Mouse (Mus musculus): ENCODE results near the gene Ankrd33. TPM values are rescaled to one million over a fixed set of nuclear protein-coding genes. Genes with fewer than 3 reads are reported as not detected.

Gene Ankrd33
- polyA plus RNA-seq, 1 experiment, result not detected

DNA sequence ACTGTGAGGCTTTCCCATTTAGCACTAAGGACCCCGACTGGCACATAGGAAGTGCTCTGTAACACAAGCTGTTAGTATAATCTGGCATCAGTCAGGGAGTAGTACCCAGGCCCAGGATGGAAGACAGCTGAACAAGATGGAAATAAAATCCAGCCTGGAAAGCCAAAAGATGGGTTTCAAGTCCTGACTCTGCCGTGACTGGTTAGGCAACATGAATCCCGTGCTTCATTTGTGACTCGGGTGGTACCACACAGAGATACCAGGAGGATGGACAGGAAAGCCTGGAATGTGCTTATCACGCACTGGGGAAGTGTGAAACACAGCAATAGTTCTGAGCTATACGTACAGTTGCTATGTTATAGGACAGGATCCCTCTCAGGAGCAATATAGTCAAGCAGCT, 25.0 kb downstream of the Ankrd33 start:
- no peak overlapping the region for H3K4me3 ChIP-seq (replicated peaks; ENCODE audit: control insufficient read depth, low read depth, low read length)
- H3K27ac ChIP-seq (ENCODE audit: control insufficient read depth, insufficient read depth, low read depth, low read length, poor library complexity), result no peak overlapping the region
- WGBS, result 51% methylated on average over 6 of the region's 6 CpGs
- H3K4me1 ChIP-seq (ENCODE audit: control insufficient read depth, insufficient read depth, low read length), result peaks cover 5% of the 10 kb centered on the region
- TF ChIP-seq CTCF (IDR thresholded peaks at IDR 0.05; ENCODE audit: control insufficient read depth, insufficient read depth, low read length) (no peak), POLR2A (IDR thresholded peaks at IDR 0.05; ENCODE audit: borderline replicate concordance, control insufficient read depth, low read depth, low read length) (no peak)

DNA sequence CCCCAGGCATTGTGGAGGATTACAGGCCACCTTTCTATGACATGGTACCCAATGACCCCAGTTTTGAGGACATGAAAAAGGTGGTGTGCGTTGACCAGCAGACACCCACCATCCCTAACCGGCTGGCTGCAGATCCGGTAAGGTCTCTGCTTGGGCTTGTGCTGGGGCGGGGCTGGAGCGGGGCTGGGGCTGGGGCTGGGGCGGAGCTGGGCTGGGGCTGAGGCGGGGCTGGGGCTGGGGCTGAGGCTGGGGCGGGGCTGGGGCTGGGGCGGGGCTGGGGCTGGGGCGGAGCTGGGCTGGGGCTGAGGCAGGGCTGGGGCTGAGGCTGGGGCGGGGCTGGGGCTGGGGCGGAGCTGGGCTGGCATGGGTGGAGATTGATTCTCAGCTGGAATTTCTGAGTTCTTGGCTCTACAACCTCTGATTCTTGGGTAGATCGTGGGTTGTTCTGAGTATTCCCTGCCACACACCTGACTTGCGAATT, 25.5 kb downstream of the Ankrd33 start:
- TF ChIP-seq POLR2A (IDR thresholded peaks at IDR 0.05; ENCODE audit: borderline replicate concordance, control insufficient read depth, low read depth, low read length) (no peak), CTCF (IDR thresholded peaks at IDR 0.05; ENCODE audit: control insufficient read depth, insufficient read depth, low read length) (no peak)
- H3K27ac ChIP-seq (ENCODE audit: control insufficient read depth, insufficient read depth, low read depth, low read length, poor library complexity), result no peak overlapping the region
- H3K4me3 ChIP-seq (replicated peaks; ENCODE audit: control insufficient read depth, low read depth, low read length), result peak overlapping the region; percentile 15
- 6% methylated on average over 14 of the region's 14 CpGs for WGBS
- peaks cover 6% of the 10 kb centered on the region for H3K4me1 ChIP-seq (ENCODE audit: control insufficient read depth, insufficient read depth, low read length)

DNA sequence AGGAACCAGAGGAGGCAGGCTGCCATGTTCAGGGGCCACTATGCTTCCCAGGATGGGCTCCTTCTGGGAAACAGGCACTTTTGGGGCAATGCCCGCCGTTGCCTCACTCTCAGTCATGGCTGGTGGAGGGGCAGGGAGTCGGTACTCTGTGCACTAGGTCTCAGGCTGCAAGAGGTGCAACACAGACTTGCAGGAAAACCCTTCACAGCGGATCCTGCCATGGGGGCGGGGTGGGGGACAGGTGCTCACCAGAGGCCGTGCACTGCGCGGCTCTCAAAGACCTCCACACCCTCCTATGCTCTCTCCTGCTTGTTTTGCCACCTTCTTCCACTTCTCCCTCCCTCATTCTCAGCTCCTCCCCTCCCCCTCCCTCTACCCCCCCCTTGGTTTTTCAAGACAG, 27.1 kb downstream of the Ankrd33 start:
- peaks cover 11% of the 10 kb centered on the region for H3K4me1 ChIP-seq (ENCODE audit: control insufficient read depth, insufficient read depth, low read length)
- WGBS, result 80% methylated on average over 8 of the region's 8 CpGs
- H3K27ac ChIP-seq (ENCODE audit: control insufficient read depth, insufficient read depth, low read depth, low read length, poor library complexity), result no peak overlapping the region
- TF ChIP-seq CTCF (IDR thresholded peaks at IDR 0.05; ENCODE audit: control insufficient read depth, insufficient read depth, low read length) (no peak), POLR2A (IDR thresholded peaks at IDR 0.05; ENCODE audit: borderline replicate concordance, control insufficient read depth, low read depth, low read length) (no peak)
- no peak overlapping the region for H3K4me3 ChIP-seq (replicated peaks; ENCODE audit: control insufficient read depth, low read depth, low read length)

DNA sequence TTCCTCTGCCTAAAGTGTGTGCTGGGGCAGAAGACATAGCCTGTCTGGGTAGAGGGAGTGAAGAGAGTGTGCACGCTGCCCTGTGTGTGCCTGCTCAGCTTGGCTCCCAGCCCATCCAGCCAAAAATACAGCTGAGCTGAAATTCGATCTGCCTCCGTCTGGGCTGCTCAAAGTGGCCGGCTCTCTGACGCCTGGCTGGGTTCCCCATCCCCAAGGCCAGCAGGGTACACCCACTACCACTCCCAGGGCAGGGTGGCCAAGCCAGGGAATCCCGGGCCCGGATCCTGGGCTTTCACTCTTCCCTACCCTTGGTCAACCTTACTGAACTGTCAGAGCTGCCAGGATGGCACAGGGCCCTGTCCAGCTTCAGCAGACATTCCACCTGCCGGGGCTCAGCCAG, 27.9 kb downstream of the Ankrd33 start:
- Histone ChIP-seq H3K4me1 (ENCODE audit: control insufficient read depth, insufficient read depth, low read length) (peaks cover 11% of the 10 kb centered on the region), H3K27ac (ENCODE audit: control insufficient read depth, insufficient read depth, low read depth, low read length, poor library complexity) (no peak overlapping the region), H3K4me3 (replicated peaks; ENCODE audit: control insufficient read depth, low read depth, low read length) (no peak overlapping the region)
- 57% methylated on average over 8 of the region's 8 CpGs for WGBS
- TF ChIP-seq CTCF (IDR thresholded peaks at IDR 0.05; ENCODE audit: control insufficient read depth, insufficient read depth, low read length), result no peak
- TF ChIP-seq POLR2A (IDR thresholded peaks at IDR 0.05; ENCODE audit: borderline replicate concordance, control insufficient read depth, low read depth, low read length), result no peak

DNA sequence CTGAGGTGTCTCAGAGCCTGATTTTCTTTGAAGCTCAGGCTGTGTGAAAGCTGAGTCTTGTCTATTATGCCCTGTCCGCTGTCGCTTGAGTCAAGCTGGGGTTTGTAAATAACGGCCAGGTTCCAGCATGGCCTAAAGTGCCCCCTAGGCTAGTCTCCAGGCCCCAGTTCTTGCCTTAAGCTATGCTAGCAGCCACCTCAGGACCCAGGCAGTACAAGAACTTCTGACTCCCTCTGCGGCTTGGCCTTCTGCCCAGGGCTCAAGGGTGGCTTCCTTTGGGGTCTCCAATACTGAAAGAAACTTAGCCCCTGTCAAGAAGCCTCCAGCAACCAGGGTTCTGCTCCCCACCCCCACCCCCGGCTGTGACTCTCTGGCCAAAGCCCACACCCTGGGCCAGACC, 28.6 kb downstream of the Ankrd33 start:
- H3K27ac ChIP-seq (ENCODE audit: control insufficient read depth, insufficient read depth, low read depth, low read length, poor library complexity), result no peak overlapping the region
- 64% methylated on average over 5 of the region's 5 CpGs for WGBS
- TF ChIP-seq POLR2A (IDR thresholded peaks at IDR 0.05; ENCODE audit: borderline replicate concordance, control insufficient read depth, low read depth, low read length) (no peak), CTCF (IDR thresholded peaks at IDR 0.05; ENCODE audit: control insufficient read depth, insufficient read depth, low read length) (no peak)
- peaks cover 11% of the 10 kb centered on the region for H3K4me1 ChIP-seq (ENCODE audit: control insufficient read depth, insufficient read depth, low read length)
- no peak overlapping the region for H3K4me3 ChIP-seq (replicated peaks; ENCODE audit: control insufficient read depth, low read depth, low read length)

DNA sequence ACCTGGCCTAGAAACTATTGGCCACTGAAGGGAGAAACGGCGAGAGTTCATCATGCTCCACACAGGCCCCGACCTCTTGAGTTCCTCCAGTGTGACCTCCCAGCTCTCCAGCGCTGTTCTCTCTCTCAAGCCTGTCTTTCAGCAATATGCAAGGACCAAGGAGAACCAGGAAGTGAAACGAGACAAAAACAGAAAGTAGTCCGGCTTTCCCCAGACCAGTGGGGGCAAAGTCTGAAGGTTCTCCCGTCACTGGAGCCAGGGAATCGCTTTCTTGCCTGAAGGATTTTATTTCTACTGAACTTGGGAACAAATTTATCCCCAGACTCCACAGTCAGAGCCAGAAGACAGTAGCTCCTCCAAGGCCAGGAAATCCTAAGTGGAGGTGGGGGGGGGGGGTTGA, 29.2 kb downstream of the Ankrd33 start:
- TF ChIP-seq CTCF (IDR thresholded peaks at IDR 0.05; ENCODE audit: control insufficient read depth, insufficient read depth, low read length) (no peak), POLR2A (IDR thresholded peaks at IDR 0.05; ENCODE audit: borderline replicate concordance, control insufficient read depth, low read depth, low read length) (no peak)
- Histone ChIP-seq H3K4me1 (ENCODE audit: control insufficient read depth, insufficient read depth, low read length) (peaks cover 9% of the 10 kb centered on the region), H3K27ac (ENCODE audit: control insufficient read depth, insufficient read depth, low read depth, low read length, poor library complexity) (peak overlapping the region; percentile 51), H3K4me3 (replicated peaks; ENCODE audit: control insufficient read depth, low read depth, low read length) (peak overlapping the region; percentile 44)
- 52% methylated on average over 8 of the region's 8 CpGs for WGBS

DNA sequence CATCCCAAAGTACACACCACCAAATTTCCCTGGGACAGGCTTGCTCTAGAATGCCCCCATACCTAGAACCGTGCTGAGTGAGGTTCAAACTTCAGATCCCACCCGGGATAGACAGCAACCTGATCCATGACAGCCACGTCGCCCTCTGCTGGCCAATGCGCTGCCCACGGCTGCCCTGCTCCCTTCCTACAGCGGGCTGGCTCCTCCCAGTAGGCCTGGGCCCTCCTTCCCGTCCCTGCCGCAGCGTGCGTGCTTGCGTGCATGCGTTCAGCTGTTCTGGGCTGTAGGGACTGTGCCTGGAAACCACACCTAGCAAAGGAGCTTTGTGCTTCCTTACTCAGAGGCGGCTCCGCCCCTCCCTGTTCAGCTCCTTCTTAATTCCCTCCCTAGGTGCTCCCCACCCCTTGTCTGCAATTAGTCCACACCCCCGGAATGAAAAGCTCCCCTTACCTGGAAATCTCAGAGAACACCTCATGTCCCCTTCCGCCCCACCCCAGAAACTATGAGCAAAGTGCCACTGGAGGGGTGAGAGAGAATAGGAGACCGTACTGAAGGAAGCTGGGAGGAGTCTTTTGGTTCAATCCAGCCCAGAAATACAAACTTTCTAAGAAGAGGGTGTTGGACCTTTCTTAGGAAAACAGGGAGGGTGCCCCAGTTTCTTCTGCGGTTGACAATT, 30.0 kb downstream of the Ankrd33 start:
- 2% methylated on average over 19 of the region's 19 CpGs for WGBS
- Histone ChIP-seq H3K27ac (ENCODE audit: control insufficient read depth, insufficient read depth, low read depth, low read length, poor library complexity) (peak overlapping the region; percentile 51), H3K4me1 (ENCODE audit: control insufficient read depth, insufficient read depth, low read length) (peaks cover 9% of the 10 kb centered on the region), H3K4me3 (replicated peaks; ENCODE audit: control insufficient read depth, low read depth, low read length) (peak overlapping the region; percentile 44)
- peak; percentile 76; the same call in 1 of the 2 replicates for TF ChIP-seq POLR2A (IDR thresholded peaks at IDR 0.05; ENCODE audit: borderline replicate concordance, control insufficient read depth, low read depth, low read length)
- TF ChIP-seq CTCF (IDR thresholded peaks at IDR 0.05; ENCODE audit: control insufficient read depth, insufficient read depth, low read length), result peak; percentile 96

DNA sequence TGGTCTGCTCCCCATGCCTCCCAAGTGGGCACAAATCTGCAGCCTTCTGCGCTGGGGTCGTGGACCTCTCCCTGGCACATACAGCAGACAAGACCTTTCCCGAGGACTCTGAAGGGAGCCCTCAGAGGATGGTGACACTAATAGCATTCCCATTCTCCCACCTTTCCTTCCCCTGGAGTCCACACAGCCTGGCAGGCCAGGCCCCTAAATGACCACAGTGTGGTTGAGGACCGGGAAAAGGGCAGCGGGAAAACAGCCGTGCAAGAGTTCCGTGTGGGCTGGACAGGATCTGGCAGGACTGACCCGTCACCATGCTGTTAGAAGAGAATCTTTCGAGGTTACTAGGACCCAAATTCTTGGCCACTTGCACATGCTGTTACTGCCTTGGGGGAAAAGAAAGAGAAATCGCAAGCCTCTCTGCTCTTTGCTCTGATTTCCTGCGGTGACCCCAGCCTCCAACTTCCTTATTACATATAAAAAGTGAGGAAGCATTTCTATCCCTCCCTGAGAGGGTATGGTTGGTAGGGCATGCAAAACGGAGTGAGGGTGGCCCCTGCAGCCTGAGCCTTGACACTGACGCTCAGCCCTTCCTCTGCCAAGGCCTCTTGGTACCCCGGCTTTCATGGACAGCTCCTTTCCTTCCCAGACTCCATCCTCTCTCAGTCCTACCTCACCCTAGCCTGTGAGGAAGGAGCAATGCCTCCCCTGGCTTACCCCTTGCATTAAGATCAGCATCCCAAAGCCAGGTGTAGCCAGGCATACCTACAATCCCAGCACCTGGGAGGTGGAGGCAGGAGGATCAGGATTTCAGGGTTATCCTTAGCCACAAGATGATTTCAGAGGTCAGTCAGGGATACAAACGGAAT, 30.8 kb downstream of the Ankrd33 start:
- H3K4me3 ChIP-seq (replicated peaks; ENCODE audit: control insufficient read depth, low read depth, low read length), result no peak overlapping the region
- peaks cover 9% of the 10 kb centered on the region for H3K4me1 ChIP-seq (ENCODE audit: control insufficient read depth, insufficient read depth, low read length)
- no peak for TF ChIP-seq CTCF (IDR thresholded peaks at IDR 0.05; ENCODE audit: control insufficient read depth, insufficient read depth, low read length)
- 0 out of 2 replicates have a peak, but pooled peaks have one; percentile 15 for TF ChIP-seq POLR2A (IDR thresholded peaks at IDR 0.05; ENCODE audit: borderline replicate concordance, control insufficient read depth, low read depth, low read length)
- peak overlapping the region; percentile 39 for H3K27ac ChIP-seq (ENCODE audit: control insufficient read depth, insufficient read depth, low read depth, low read length, poor library complexity)
- WGBS, result 9% methylated on average over 15 of the region's 15 CpGs
